Mouse (Mus musculus) midbrain, postnatal 0 days (tissue): Measurements from ENCODE around the gene Olfr1042. TPM values are rescaled to one million over a fixed set of nuclear protein-coding genes. Genes with fewer than 3 reads are reported as not detected.
"Not testable (repeated sequence)": the region's sequence is repeated elsewhere in the genome, so short reads cannot be mapped to it uniquely, and the experiment has no call there.

Experiments used
- ATAC-seq: fragments of 200-750 bp; cut with Nextera tagmentation; 2 replicates; pipeline ENCODE4 v1.8.0; 2017; ENCODE audit warnings: moderate number of reproducible peaks, mild to moderate bottlenecking, moderate TSS enrichment, moderate library complexity; ENCODE audit not compliant: low FRiP score
- DNase-seq: peaks from one replicate; pipeline ENCODE4 v3.0.0-alpha.2; 2015; ENCODE audit warnings: low spot score
- H3K27ac ChIP-seq: fragments of 300-500 bp; sonication (generic); 2 replicates; pipeline ENCODE4 v1.5.1; 2014; ENCODE audit warnings: low read depth, mild to moderate bottlenecking, low read length, mixed read lengths
- H3K27me3 ChIP-seq: fragments of 300-500 bp; sonication (generic); 2 replicates; pipeline ENCODE4 v1.6.1; 2014; ENCODE audit warnings: low read length, control low read depth, mixed read lengths; ENCODE audit not compliant: insufficient read depth
- H3K36me3 ChIP-seq: fragments of 300-500 bp; sonication (generic); 2 replicates; pipeline ENCODE4 v1.6.1; 2014; ENCODE audit warnings: low read length, control low read depth, mixed read lengths; ENCODE audit not compliant: insufficient read depth
- H3K4me1 ChIP-seq: fragments of 300-500 bp; sonication (generic); 2 replicates; pipeline ENCODE4 v1.6.1; 2014; ENCODE audit warnings: mild to moderate bottlenecking, control low read depth, antibody characterized with exemption, low read length, mixed read lengths; ENCODE audit not compliant: insufficient read depth
- H3K4me2 ChIP-seq: fragments of 300-500 bp; sonication (generic); 2 replicates; pipeline ENCODE4 v1.6.1; 2014; ENCODE audit warnings: low read depth, mild to moderate bottlenecking, low read length, mixed read lengths; ENCODE audit not compliant: poor library complexity, severe bottlenecking
- H3K4me3 ChIP-seq: fragments of 300-500 bp; sonication (generic); 2 replicates; pipeline ENCODE4 v1.5.1; 2014; ENCODE audit warnings: low read depth, mild to moderate bottlenecking, low read length, moderate library complexity
- H3K9ac ChIP-seq: fragments of 300-500 bp; sonication (generic); replicated peaks from 2 replicates; pipeline ENCODE4 v1.6.1; 2014; ENCODE audit warnings: mild to moderate bottlenecking, low read length, moderate library complexity, mixed read lengths; ENCODE audit not compliant: poor library complexity, severe bottlenecking
- H3K9me3 ChIP-seq: fragments of 300-500 bp; sonication (generic); 2 replicates; pipeline ENCODE4 v1.6.1; 2016; ENCODE audit warnings: low read length, control low read depth
- CTCF ChIP-seq: IDR thresholded peaks from 2 replicates; pipeline ENCODE4 v1.5.1; 2016; ENCODE audit warnings: antibody characterized with exemption, mild to moderate bottlenecking
- WGBS: fragments of 180-500 bp; shearing (Covaris S2); extraction: QIAGEN DNeasy Blood & Tissue Kit; methylation state at CpG from one replicate; pipeline ENCODE4 v1.1.7; 2014; 5-methylcytosine and 5-hydroxymethylcytosine counted together
- polyA plus RNA-seq: library from polyadenylated mRNA; unstranded; fragments of >200 nt; fragmentation: Nextera tagmentation; extraction: Ambion mirVana; gene quantifications from 2 replicates; pipeline ENCODE4 v1.2.1, GENCODE M21; 2015
- total RNA-seq: library from RNA; depleted of rRNA; stranded (reverse); fragments of >200 nt; gene quantifications from 2 replicates; pipeline ENCODE4 v1.2.3, GENCODE M21; 2014; rRNA removed

Olfr1042 gene
- not detected in 2 replicates for total RNA-seq
- not detected in 2 replicates for polyA plus RNA-seq

GRCm38 (mm10) chr2:86161738-86162137 is at the start of gene Olfr1042:
Gene Olfr1042 (minus strand): TSS chr2:86161838.
- no peak for TF ChIP-seq CTCF
- no peak for ATAC-seq

DNA sequence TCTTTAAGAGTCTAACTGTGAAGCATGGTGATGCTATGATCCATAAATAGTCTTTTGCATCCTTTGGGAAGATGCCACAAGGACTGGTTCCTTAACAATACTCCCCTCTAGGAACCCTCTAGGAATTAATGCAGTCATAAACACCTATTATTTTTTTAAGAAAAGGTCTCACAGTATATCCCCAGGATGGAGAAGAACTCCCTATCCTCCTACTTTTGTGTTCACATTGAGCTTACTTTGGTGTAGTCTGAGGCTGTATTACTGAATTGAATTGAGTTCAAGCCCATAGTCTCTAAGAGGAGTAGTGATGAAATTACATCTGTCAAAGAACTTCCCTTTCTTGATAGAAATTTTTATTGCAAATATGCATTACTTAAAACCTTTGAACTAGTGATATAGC is 41.3 kb upstream of the Olfr1042 start, which contains the start of gene Olfr1045:
Gene Olfr1045, minus strand, starts transcription at position 101 of the 400 bp plus-strand sequence.
- no peak within 1 kb of the TSS for H3K4me2 ChIP-seq
- H3K27me3 ChIP-seq, result no peaks in the 10 kb centered on the region
- no peaks in the 10 kb centered on the region for H3K9me3 ChIP-seq
- no peak within 1 kb of the TSS for H3K9ac ChIP-seq
- H3K27ac ChIP-seq, result no peak within 1 kb of the TSS
- no peaks in the 10 kb centered on the region for H3K36me3 ChIP-seq
- TF ChIP-seq CTCF, result no peak
- H3K4me3 ChIP-seq, result no peak within 1 kb of the TSS
- no peaks in the 10 kb centered on the region for H3K4me1 ChIP-seq
- DNase-seq (no peak), ATAC-seq (no peak)

More at GRCm38 (mm10) chr2:86161738-86162137, at the start of gene Olfr1042:
- Histone ChIP-seq H3K36me3 (no peaks in the 10 kb centered on the region), H3K9ac (no peak within 1 kb of the TSS), H3K27ac (no peak within 1 kb of the TSS), H3K27me3 (no peaks in the 10 kb centered on the region), H3K4me1 (no peaks in the 10 kb centered on the region), H3K4me3 (no peak within 1 kb of the TSS), H3K9me3 (no peaks in the 10 kb centered on the region), H3K4me2 (no peak within 1 kb of the TSS)
- DNase-seq, result no peak
- 92% methylated on average over 2 of the region's 2 CpGs for WGBS

DNA sequence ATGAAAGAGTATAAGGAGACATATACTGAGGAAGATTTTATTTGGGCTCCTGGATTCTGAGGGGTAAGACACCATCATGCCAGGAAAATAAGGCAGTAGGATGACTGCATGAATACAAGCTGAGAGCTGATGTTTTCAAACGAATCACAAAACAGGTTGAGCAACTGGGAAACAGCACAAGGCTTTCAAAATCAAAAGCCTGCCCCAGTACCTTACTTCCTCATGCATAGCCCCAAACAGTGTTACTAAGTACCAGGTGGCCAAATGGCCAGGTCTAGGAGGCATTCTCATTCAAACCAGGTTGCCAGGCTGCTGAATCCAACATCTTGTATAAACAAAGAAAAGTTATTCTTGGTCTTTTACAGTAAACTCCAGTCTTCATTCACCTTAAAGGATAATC is 34.2 kb upstream of the Olfr1042 start:
- no peak for TF ChIP-seq CTCF
- 34% methylated on average over 1 of the region's 1 CpGs for WGBS
- no peak for ATAC-seq

DNA sequence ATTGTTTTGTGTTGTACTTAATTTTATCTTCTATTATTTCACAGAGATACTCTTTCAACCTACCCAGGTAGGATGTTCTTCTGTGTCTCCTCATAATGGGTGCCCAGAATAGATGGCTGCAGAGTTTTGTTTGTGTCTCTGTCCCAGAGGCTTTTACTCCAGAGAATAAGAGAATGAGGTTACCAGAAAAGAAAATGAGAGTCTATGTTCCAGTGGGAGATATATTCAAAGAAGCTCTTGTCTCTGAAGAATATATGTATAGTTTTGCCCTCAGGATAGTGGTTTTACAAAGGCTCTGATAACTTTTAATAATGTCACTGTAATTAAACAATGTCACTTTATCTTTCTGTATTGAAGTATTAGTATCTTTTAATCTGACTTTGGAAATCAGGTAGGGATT is 23.9 kb upstream of the Olfr1042 start, which contains the start of gene Olfr52:
Gene Olfr52, minus strand, starts transcription at position 101 of the 400 bp plus-strand sequence.
- TF ChIP-seq CTCF, result no peak
- Histone ChIP-seq H3K4me1 (no peaks in the 10 kb centered on the region), H3K27me3 (no peaks in the 10 kb centered on the region), H3K36me3 (no peaks in the 10 kb centered on the region), H3K4me2 (no peak within 1 kb of the TSS), H3K9me3 (no peaks in the 10 kb centered on the region), H3K27ac (no peak within 1 kb of the TSS), H3K4me3 (no peak within 1 kb of the TSS), H3K9ac (no peak within 1 kb of the TSS)
- DNase-seq (no peak), ATAC-seq (no peak)

More for the DNA sequence above, 34.2 kb upstream of the Olfr1042 start:
- DNase-seq, result no peak
- Histone ChIP-seq H3K27me3 (no peaks in the 10 kb centered on the region), H3K9me3 (no peaks in the 10 kb centered on the region), H3K36me3 (no peaks in the 10 kb centered on the region), H3K27ac (no peak overlapping the region), H3K4me1 (no peaks in the 10 kb centered on the region), H3K4me2 (no peak overlapping the region), H3K4me3 (no peak overlapping the region), H3K9ac (no peak overlapping the region)

DNA sequence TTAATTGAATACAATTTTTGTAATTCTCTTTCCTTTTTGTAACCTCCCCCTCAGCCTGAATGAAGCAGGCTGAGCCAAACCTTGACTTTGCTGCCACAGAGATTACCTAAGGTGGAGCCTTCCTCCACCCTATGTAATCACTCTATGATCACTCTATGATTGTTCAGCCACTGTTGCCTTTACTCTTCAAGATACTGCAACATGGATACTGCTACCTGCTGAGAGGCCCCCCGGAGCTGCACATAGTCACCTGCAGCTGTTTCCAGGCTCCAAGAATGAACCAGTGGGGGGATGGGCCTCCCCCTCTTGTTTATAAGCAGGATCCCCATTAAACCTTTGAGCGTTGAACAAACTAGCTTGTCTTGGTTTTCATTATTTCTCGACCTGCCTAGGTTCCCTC is 18.3 kb upstream of the Olfr1042 start:
- Histone ChIP-seq H3K4me3 (no peak overlapping the region), H3K36me3 (no peaks in the 10 kb centered on the region), H3K9ac (no peak overlapping the region), H3K4me1 (no peaks in the 10 kb centered on the region), H3K27me3 (no peaks in the 10 kb centered on the region), H3K4me2 (no peak overlapping the region), H3K27ac (no peak overlapping the region), H3K9me3 (no peaks in the 10 kb centered on the region)
- no peak for DNase-seq
- WGBS, result 76% methylated on average over 3 of the region's 3 CpGs
- no peak for TF ChIP-seq CTCF
- ATAC-seq, result no peak

GRCm38 (mm10) chr2:86177720-86178119 is 16.1 kb upstream of the Olfr1042 start, which contains the start of gene Olfr1044:
Gene Olfr1044 (minus strand): TSS chr2:86177820.
- no peak for TF ChIP-seq CTCF
- no peaks in the 10 kb centered on the region for H3K9me3 ChIP-seq
- H3K9ac ChIP-seq, result no peak within 1 kb of the TSS
- H3K4me3 ChIP-seq, result no peak within 1 kb of the TSS
- H3K4me1 ChIP-seq, result no peaks in the 10 kb centered on the region
- no peak within 1 kb of the TSS for H3K4me2 ChIP-seq
- H3K27ac ChIP-seq, result no peak within 1 kb of the TSS
- DNase-seq, result no peak
- no peaks in the 10 kb centered on the region for H3K27me3 ChIP-seq
- ATAC-seq, result no peak
- no peaks in the 10 kb centered on the region for H3K36me3 ChIP-seq

GRCm38 (mm10) chr2:86175422-86175821 is 13.8 kb upstream of the Olfr1042 start:
- H3K9ac ChIP-seq, result not testable (repeated sequence)
- 90% methylated on average over 7 of the region's 7 CpGs for WGBS

More at GRCm38 (mm10) chr2:86175422-86175821, 13.8 kb upstream of the Olfr1042 start:
- not testable (repeated sequence) for H3K4me1 ChIP-seq, DNase-seq, H3K9me3 ChIP-seq, H3K4me2 ChIP-seq, H3K27me3 ChIP-seq, ATAC-seq, H3K27ac ChIP-seq, H3K4me3 ChIP-seq, H3K36me3 ChIP-seq
